Mouse (Mus musculus) adipocyte (in vitro differentiated cells): ENCODE results near the gene Spib.

Experiments
- DNase-seq: peaks from one replicate; pipeline ENCODE4 v3.0.0-alpha.2; 2016; ENCODE audit warnings: low spot score

Gene Spib

GRCm38 (mm10) chr7:44486927-44487575, 44.8 kb downstream of the Spib start:
- DNase-seq = no peak

- no peak for DNase-seq
Measured at GRCm38 (mm10) chr7:44485572-44486195, 46.2 kb downstream of the Spib start.

GRCm38 (mm10) chr7:44484841-44485571, 46.9 kb downstream of the Spib start:
- DNase-seq = peak; percentile 76

- no peak for DNase-seq
Measured at GRCm38 (mm10) chr7:44484109-44484508, 47.8 kb downstream of the Spib start.

- DNase-seq = no peak
Measured at GRCm38 (mm10) chr7:44482836-44483435, 48.9 kb downstream of the Spib start.
